Mouse (Mus musculus) olfactory bulb, adult 2 months (tissue): ENCODE measurements around the gene Pomgnt2. TPM values are rescaled to one million over a fixed set of nuclear protein-coding genes. Genes with fewer than 3 reads are reported as not detected.
A peak's percentile ranks its signal among the peaks of the same experiment; 100 is the strongest.

Source experiments
- H3K27ac ChIP-seq: fragments of 200-500 bp; 2 replicates; pipeline ENCODE4 v1.5.1; 2012; ENCODE audit warnings: low read depth, low read length; ENCODE audit not compliant: insufficient read depth
- H3K4me1 ChIP-seq: fragments of 200-500 bp; 2 replicates; pipeline ENCODE4 v1.6.1; 2012; ENCODE audit warnings: low read length; ENCODE audit not compliant: control insufficient read depth, insufficient read depth
- H3K4me3 ChIP-seq: fragments of 200-500 bp; 2 replicates; pipeline ENCODE4 v1.5.1; 2012; ENCODE audit warnings: mild to moderate bottlenecking, low read depth, low read length, moderate library complexity; ENCODE audit not compliant: insufficient read depth
- CTCF ChIP-seq: fragments of 200-500 bp; IDR thresholded peaks from 2 replicates; pipeline ENCODE4 v1.5.1; 2012; ENCODE audit warnings: low read depth, mild to moderate bottlenecking, low read length, moderate library complexity; ENCODE audit not compliant: insufficient read depth
- POLR2A ChIP-seq: fragments of 200-500 bp; IDR thresholded peaks from 2 replicates; pipeline ENCODE4 v1.6.1; 2012; ENCODE audit warnings: mild to moderate bottlenecking, low read depth, low read length, moderate library complexity; ENCODE audit not compliant: insufficient read depth
- WGBS: fragments of 180-500 bp; shearing (Covaris S2); methylation state at CpG from one replicate; pipeline ENCODE4 v1.1.7; 2018; 5-methylcytosine and 5-hydroxymethylcytosine counted together
- polyA plus RNA-seq: library from polyadenylated mRNA; stranded (reverse); fragments of >200 nt; gene quantifications from 2 replicates; pipeline ENCODE4 v1.2.4, GENCODE M21; 2012; ENCODE audit warnings: low replicate concordance; ENCODE audit not compliant: missing spikeins, insufficient read depth, insufficient read length

Pomgnt2 gene
- polyA plus RNA-seq = not detected in 2 replicates

- H3K27ac ChIP-seq = no peak within 1 kb of the TSS
- TF ChIP-seq POLR2A (no peak), CTCF (no peak)
- peak within 1 kb of the TSS; percentile 82; the same call in 1 of the 2 replicates for H3K4me3 ChIP-seq
- H3K4me1 ChIP-seq = peaks cover 19% of the 10 kb centered on the region
Measured at GRCm38 (mm10) chr9:121997010-121997409, at the start of gene Pomgnt2. TSS of gene Pomgnt2 (minus strand) at chr9:121997110.

- Histone ChIP-seq H3K4me1 (no peaks in the 10 kb centered on the region; the same call in 1 of the 2 replicates), H3K4me3 (no peak overlapping the region), H3K27ac (no peak overlapping the region)
- no peak for TF ChIP-seq CTCF
- no peak for TF ChIP-seq POLR2A
- 46% methylated on average over 4 of the region's 4 CpGs for WGBS
Measured at GRCm38 (mm10) chr9:122039848-122040247, 42.9 kb upstream of the Pomgnt2 start.

GRCm38 (mm10) chr9:122038631-122039030, 41.7 kb upstream of the Pomgnt2 start:
- Histone ChIP-seq H3K4me3 (no peak overlapping the region), H3K4me1 (no peaks in the 10 kb centered on the region; the same call in 1 of the 2 replicates), H3K27ac (no peak overlapping the region)
- 95% methylated on average over 1 of the region's 1 CpGs for WGBS
- TF ChIP-seq CTCF (no peak), POLR2A (no peak)

GRCm38 (mm10) chr9:122036496-122037054, 39.7 kb upstream of the Pomgnt2 start:
- Histone ChIP-seq H3K4me3 (no peak overlapping the region), H3K27ac (no peak overlapping the region), H3K4me1 (no peaks in the 10 kb centered on the region; the same call in 1 of the 2 replicates)
- TF ChIP-seq CTCF = no peak
- TF ChIP-seq POLR2A = no peak
- WGBS = 41% methylated on average over 4 of the region's 4 CpGs

GRCm38 (mm10) chr9:122035807-122036206, 38.9 kb upstream of the Pomgnt2 start:
- TF ChIP-seq CTCF = no peak
- no peak for TF ChIP-seq POLR2A
- peaks cover under 1% of the 10 kb centered on the region; the same call in 1 of the 2 replicates for H3K4me1 ChIP-seq
- 35% methylated on average over 5 of the region's 5 CpGs for WGBS
- H3K27ac ChIP-seq = no peak overlapping the region
- H3K4me3 ChIP-seq = no peak overlapping the region

GRCm38 (mm10) chr9:122034949-122035348, 38.0 kb upstream of the Pomgnt2 start:
- H3K4me1 ChIP-seq = peaks cover 6% of the 10 kb centered on the region; the same call in 1 of the 2 replicates
- WGBS = 88% methylated on average over 1 of the region's 1 CpGs
- H3K4me3 ChIP-seq = no peak overlapping the region
- no peak for TF ChIP-seq POLR2A
- TF ChIP-seq CTCF = no peak
- H3K27ac ChIP-seq = no peak overlapping the region

- no peak overlapping the region for H3K27ac ChIP-seq
- whole genome bisulfite sequencing = 82% methylated on average over 3 of the region's 3 CpGs
- peaks cover 10% of the 10 kb centered on the region; the same call in 1 of the 2 replicates for H3K4me1 ChIP-seq
- TF ChIP-seq POLR2A (no peak), CTCF (no peak)
- no peak overlapping the region for H3K4me3 ChIP-seq
Measured at GRCm38 (mm10) chr9:122032071-122032470, 35.2 kb upstream of the Pomgnt2 start.

- Histone ChIP-seq H3K4me1 (peaks cover 17% of the 10 kb centered on the region), H3K27ac (no peak overlapping the region), H3K4me3 (no peak overlapping the region)
- TF ChIP-seq CTCF = no peak
- TF ChIP-seq POLR2A = no peak
- WGBS = 32% methylated on average over 5 of the region's 5 CpGs
Measured at GRCm38 (mm10) chr9:122030706-122031105, 33.8 kb upstream of the Pomgnt2 start.

- Histone ChIP-seq H3K4me3 (no peak overlapping the region), H3K4me1 (peaks cover 17% of the 10 kb centered on the region), H3K27ac (no peak overlapping the region)
- TF ChIP-seq CTCF (no peak), POLR2A (no peak)
- 96% methylated on average over 7 of the region's 7 CpGs for WGBS
Measured at GRCm38 (mm10) chr9:122029765-122030164, 32.9 kb upstream of the Pomgnt2 start.
